In the genomic region with DNA sequence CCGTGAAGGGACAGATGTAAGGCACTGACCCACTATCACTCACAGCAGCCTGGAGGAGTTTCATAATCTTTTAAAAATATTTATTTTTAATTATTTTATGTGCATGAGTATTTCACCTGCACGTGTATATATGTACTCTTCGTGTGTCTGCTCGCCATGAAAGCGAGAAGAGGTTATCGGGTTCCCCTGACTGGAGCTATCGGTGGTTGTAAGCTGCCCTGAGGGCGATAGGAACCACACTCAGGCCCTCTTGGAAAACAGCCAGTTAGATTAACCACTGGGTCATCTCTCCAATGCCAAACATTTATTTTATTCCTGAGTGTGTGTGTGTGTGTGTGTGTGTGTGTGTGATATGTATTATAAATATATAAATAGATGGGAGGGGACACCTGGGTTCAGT, we compare ENCODE assay signal across 25 mouse cellular contexts.
"Had no signal": no experiment of that assay in that cellular context is flagged by ENCODE, and none has a peak within 500 bp of the region (broad histone marks: within the 10 kb centered on the region; RNA-seq: fewer than 3 reads in every experiment).

No protein-coding gene starts in this region.

- H3K27ac ChIP-seq: embryonic facial prominence, embryonic 10.5 days; embryonic facial prominence, embryonic 12.5 days; embryonic facial prominence, embryonic 13.5 days; embryonic facial prominence, embryonic 15.5 days; forebrain, embryonic 10.5 days; forebrain, embryonic 12.5 days; forebrain, embryonic 13.5 days; forebrain, embryonic 15.5 days; gastrocnemius, adult 2 months; heart, adult 2 months had no signal

- DNase-seq: cerebellum, adult 9-10 months; cerebellum, postnatal 10 days; cerebellum, postnatal 14 days; cerebellum, postnatal 25 days; cerebellum, postnatal 36 days; embryo, embryonic 11 days; forebrain, postnatal 0 days; gastrocnemius, adult 2 months; gastrocnemius, postnatal 10 days; gastrocnemius, postnatal 14 days; gastrocnemius, postnatal 25 days; gastrocnemius, postnatal 36 days; heart, adult 18-20 months; heart, adult 2 months had no signal

- H3K9ac ChIP-seq: embryonic facial prominence, embryonic 12.5 days; embryonic facial prominence, embryonic 13.5 days; embryonic facial prominence, embryonic 15.5 days; forebrain, embryonic 12.5 days; forebrain, embryonic 13.5 days; forebrain, embryonic 15.5 days; forebrain, postnatal 0 days had no signal

- H3K4me3 ChIP-seq: embryonic facial prominence, embryonic 10.5 days; embryonic facial prominence, embryonic 12.5 days; embryonic facial prominence, embryonic 13.5 days; embryonic facial prominence, embryonic 15.5 days; erythroblast, embryonic 14.5 days; forebrain, embryonic 10.5 days; forebrain, embryonic 12.5 days; forebrain, embryonic 13.5 days; forebrain, embryonic 15.5 days; gastrocnemius, adult 2 months; heart, adult 2 months had no signal

- H3K27me3 ChIP-seq: embryonic facial prominence, embryonic 12.5 days; embryonic facial prominence, embryonic 13.5 days; embryonic facial prominence, embryonic 15.5 days; forebrain, embryonic 12.5 days; forebrain, embryonic 13.5 days; forebrain, embryonic 15.5 days had no signal

- ATAC-seq: forebrain, embryonic 13.5 days; forebrain, embryonic 14.5 days; forebrain, embryonic 15.5 days; forebrain, embryonic 16.5 days; forebrain, postnatal 0 days had no signal

- H3K9me3 ChIP-seq: embryonic facial prominence, embryonic 10.5 days; embryonic facial prominence, embryonic 12.5 days; embryonic facial prominence, embryonic 13.5 days; embryonic facial prominence, embryonic 15.5 days; forebrain, embryonic 10.5 days; forebrain, embryonic 12.5 days; forebrain, embryonic 13.5 days; forebrain, embryonic 15.5 days had no signal
